Mouse (Mus musculus) CH12.LX (cell line): ENCODE measurements around the gene Gm29666. TPM values are rescaled to one million over a fixed set of nuclear protein-coding genes. Genes with fewer than 3 reads are reported as not detected.

Experiments
- DNase-seq: peaks from one replicate; pipeline ENCODE4 v3.0.0-alpha.2; 2013; ENCODE audit errors: extremely low read depth
- H3K27ac ChIP-seq: 2 replicates; pipeline ENCODE4 v1.5.1; 2012; ENCODE audit warnings: low read depth, mild to moderate bottlenecking, control low read depth, moderate library complexity; ENCODE audit not compliant: insufficient read depth
- H3K27me3 ChIP-seq: replicated peaks from 2 replicates; pipeline ENCODE3; 2012; ENCODE audit warnings: inconsistent platforms
- H3K36me3 ChIP-seq, 2 experiments: replicated peaks in 1 of 2; 2 replicates each; pipeline versions ENCODE3 to v1.6.1; 2012; ENCODE audit warnings: inconsistent platforms in 1 of 2, low read length in 1 of 2, mild to moderate bottlenecking in 1 of 2, mixed read lengths in 1 of 2, moderate library complexity in 1 of 2; ENCODE audit not compliant: control insufficient read depth in 1 of 2, insufficient read depth in 1 of 2
- H3K4me1 ChIP-seq, 2 experiments: 2 replicates each; pipeline ENCODE4 v1.6.1; 2012; ENCODE audit warnings: inconsistent platforms in 1 of 2, moderate library complexity in 1 of 2; ENCODE audit not compliant: insufficient read depth in 2 of 2, control insufficient read depth in 1 of 2
- H3K4me2 ChIP-seq: 2 replicates; pipeline ENCODE4 v1.6.1; 2012; ENCODE audit warnings: low read depth, mild to moderate bottlenecking, control low read depth; ENCODE audit not compliant: poor library complexity, insufficient read depth, severe bottlenecking
- H3K4me3 ChIP-seq, 3 experiments: fragments of 150-350 bp in 1 of 3; sonication (generic) in 1 of 3; replicated peaks in 1 of 3; 2 replicates each; pipeline versions ENCODE3 to v1.5.1; 2011 to 2012; ENCODE audit warnings: low read depth in 2 of 3, low read length in 2 of 3, mild to moderate bottlenecking in 2 of 3, moderate library complexity in 2 of 3, control low read depth in 1 of 3, improper control_type of control experiment in 1 of 3, inconsistent platforms in 1 of 3, mixed read lengths in 1 of 3; ENCODE audit not compliant: poor library complexity in 1 of 3
- H3K79me2 ChIP-seq: replicated peaks from 2 replicates; pipeline ENCODE4 v1.6.1; 2012; ENCODE audit warnings: mild to moderate bottlenecking, moderate library complexity; ENCODE audit not compliant: control insufficient read depth, poor library complexity, insufficient read depth, severe bottlenecking; ENCODE audit errors: extremely low read depth
- H3K9ac ChIP-seq: 2 replicates; pipeline ENCODE4 v1.6.1; 2012; ENCODE audit warnings: low read depth, mild to moderate bottlenecking, control low read depth, moderate library complexity; ENCODE audit not compliant: insufficient read depth
- H3K9me3 ChIP-seq: replicated peaks from 2 replicates; pipeline ENCODE3; 2012; ENCODE audit warnings: low read length, inconsistent platforms, mixed read lengths
- CHD1 ChIP-seq: IDR thresholded peaks from 2 replicates; pipeline ENCODE4 v1.6.1; 2012; ENCODE audit warnings: low read depth, low read length, improper control_type of control experiment, inconsistent platforms
- CHD2 ChIP-seq: IDR thresholded peaks from 2 replicates; pipeline ENCODE4 v1.6.1; 2011; ENCODE audit warnings: low read length, improper control_type of control experiment
- ETS1 ChIP-seq: conservative IDR thresholded peaks from 2 replicates; pipeline ENCODE4 v1.6.1; 2012; ENCODE audit warnings: low read depth, mild to moderate bottlenecking, inconsistent platforms, low read length, improper control_type of control experiment, moderate library complexity
- GABPA ChIP-seq: IDR thresholded peaks from 2 replicates; pipeline ENCODE4 v1.6.1; 2012; ENCODE audit warnings: low read depth, low read length, improper control_type of control experiment, inconsistent platforms; ENCODE audit not compliant: insufficient replicate concordance
- IRF4 ChIP-seq: IDR thresholded peaks from 2 replicates; pipeline ENCODE4 v1.6.1; 2014; ENCODE audit warnings: low read depth, mild to moderate bottlenecking, inconsistent platforms, low read length, improper control_type of control experiment
- MAFK ChIP-seq: IDR thresholded peaks from 2 replicates; pipeline ENCODE4 v1.6.1; 2011; ENCODE audit warnings: low read length, improper control_type of control experiment; ENCODE audit not compliant: insufficient replicate concordance
- MEF2A ChIP-seq: IDR thresholded peaks from 2 replicates; pipeline ENCODE4 v1.6.1; 2014; ENCODE audit warnings: low read depth, mild to moderate bottlenecking, inconsistent platforms, low read length, improper control_type of control experiment, borderline replicate concordance
- MXI1 ChIP-seq: IDR thresholded peaks from 2 replicates; pipeline ENCODE4 v1.6.1; 2011; ENCODE audit warnings: mild to moderate bottlenecking, low read depth, low read length, improper control_type of control experiment
- MYC ChIP-seq: IDR thresholded peaks from 2 replicates; pipeline ENCODE4 v1.6.1; 2011; ENCODE audit warnings: low read depth, mild to moderate bottlenecking, improper control_type of control experiment, low read length
- NELFE ChIP-seq: IDR thresholded peaks from 2 replicates; pipeline ENCODE4 v1.6.1; 2011; ENCODE audit warnings: low read depth, low read length, improper control_type of control experiment
- POLR2A ChIP-seq: IDR thresholded peaks from 2 replicates; pipeline ENCODE4 v1.6.1; 2011; ENCODE audit warnings: low read depth, mild to moderate bottlenecking, improper control_type of control experiment, low read length
- RAD21 ChIP-seq: IDR thresholded peaks from 2 replicates; pipeline ENCODE4 v1.6.1; 2011; ENCODE audit warnings: low read depth, mild to moderate bottlenecking, low read length, improper control_type of control experiment, moderate library complexity
- SMC3 ChIP-seq: IDR thresholded peaks from 2 replicates; pipeline ENCODE4 v1.6.1; 2011; ENCODE audit warnings: low read depth, low read length, improper control_type of control experiment
- TCF12 ChIP-seq: IDR thresholded peaks from 2 replicates; pipeline ENCODE4 v1.6.1; 2014; ENCODE audit warnings: low read depth, mild to moderate bottlenecking, inconsistent platforms, low read length, improper control_type of control experiment
- USF1 ChIP-seq: IDR thresholded peaks from 2 replicates; pipeline ENCODE4 v1.6.1; 2014; ENCODE audit warnings: low read depth, mild to moderate bottlenecking, inconsistent platforms, low read length, improper control_type of control experiment
- ZMIZ1 ChIP-seq: IDR thresholded peaks from 2 replicates; pipeline ENCODE4 v1.6.1; 2012; ENCODE audit warnings: low read depth, mild to moderate bottlenecking, inconsistent platforms, low read length, improper control_type of control experiment
- dilution Hi-C: fragments of 300-500 bp; cut with MboI; formaldehyde crosslinking; loops from 2 replicates; pipeline ENCODE4 v1.14.3; 2020; ENCODE audit warnings: low sequenced_read_pairs; ENCODE audit not compliant: extremely low pct_unique_long_range_greater_than_20kb, extremely low pct_ligation_motif_present
- in situ Hi-C: fragments of 300-500 bp; cut with MboI; formaldehyde crosslinking; loops from 3 replicates; pipeline ENCODE4 v1.14.3; 2019; ENCODE audit warnings: low sequenced_read_pairs, low pct_ligation_motif_present, low pct_unique_long_range_greater_than_20kb, mixed read lengths
- polyA plus RNA-seq: library from polyadenylated mRNA; unstranded; fragments of >175 nt; gene quantifications from 2 replicates; pipeline ENCODE4 v1.2.1, GENCODE M21; 2012; ENCODE audit warnings: low read depth; ENCODE audit not compliant: insufficient read length
- total RNA-seq, 2 experiments: library from RNA; depleted of rRNA; stranded (reverse); fragments of 300-350 nt in 1 of 2; fragments of >200 nt in 1 of 2; gene quantifications; 2 replicates each; pipeline ENCODE4 v1.2.3; 2012 to 2014

Gm29666 gene
- total and polyA plus RNA-seq, 3 experiments: 0.54 to 0.68 (median 0.64) TPM

DNA sequence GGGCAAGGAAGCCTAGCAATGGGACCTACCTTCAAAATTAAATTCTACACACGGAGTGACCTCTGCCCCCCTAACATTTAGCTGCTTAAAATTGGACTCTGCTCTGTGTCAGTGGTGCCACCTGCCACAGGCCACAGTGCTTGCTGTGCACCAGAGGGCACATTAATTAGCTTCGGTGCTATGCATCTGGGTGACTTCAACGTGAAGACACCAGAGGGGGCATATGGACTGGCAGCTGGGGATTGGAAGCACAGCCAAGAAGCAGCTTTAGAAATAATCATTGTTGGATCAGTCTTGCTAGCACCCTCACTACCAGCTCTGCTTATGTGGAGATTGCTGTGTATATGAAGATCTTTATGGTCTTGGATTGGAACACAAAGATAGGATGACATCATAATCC lies 6.6 kb downstream of the Gm29666 start:
- no peak overlapping the region for H3K27ac ChIP-seq
- H3K36me3 ChIP-seq: peaks cover 11 to 65% of the 10 kb centered on the region in 2 experiments
- dilution Hi-C loops (no loop called here), in situ Hi-C loops (no loop called here)
- no peaks in the 10 kb centered on the region for H3K27me3 ChIP-seq
- H3K9ac ChIP-seq: no peak overlapping the region
- H3K79me2 ChIP-seq: no peaks in the 10 kb centered on the region
- no peak overlapping the region for H3K4me2 ChIP-seq
- H3K4me3 ChIP-seq: no peak overlapping the region
- peaks cover 14% of the 10 kb centered on the region for H3K9me3 ChIP-seq
- TF ChIP-seq POLR2A (no peak), USF1 (no peak), GABPA (no peak), MEF2A (no peak), CHD1 (no peak), RAD21 (no peak), TCF12 (no peak)
- DNase-seq: no peak
- peaks cover 0 to 2% of the 10 kb centered on the region in 2 experiments; a peak in 1 of 4 replicates for H3K4me1 ChIP-seq

DNA sequence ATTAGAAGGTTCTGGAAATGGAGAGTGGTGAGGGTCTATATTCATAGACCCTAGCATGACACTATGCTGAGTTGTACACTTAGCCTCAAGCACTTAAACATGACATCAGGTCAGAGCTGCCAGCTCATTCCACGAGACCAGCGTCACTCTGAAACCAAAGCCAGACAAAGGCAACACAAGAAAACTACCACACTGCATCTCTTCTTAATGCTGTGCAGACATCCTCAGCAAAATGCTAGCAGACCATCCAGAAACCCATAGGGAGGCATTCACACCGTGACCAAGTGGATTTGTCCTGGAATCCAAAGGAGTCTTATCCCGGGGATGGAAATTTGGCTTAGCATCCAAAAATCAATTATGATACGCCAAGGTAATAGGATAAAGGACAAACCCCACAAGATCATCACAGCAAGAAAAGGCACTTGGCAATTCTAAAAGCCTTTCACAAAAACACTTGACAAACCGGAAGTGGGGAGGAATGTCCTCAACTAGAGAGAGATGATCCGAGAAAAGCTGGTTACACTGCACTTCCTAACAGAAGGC lies 15.9 kb downstream of the Gm29666 start:
- Histone ChIP-seq H3K79me2 (no peaks in the 10 kb centered on the region), H3K4me2 (no peak overlapping the region), H3K9ac (no peak overlapping the region), H3K36me3 (no peaks in the 10 kb centered on the region), H3K4me1 (no peaks in the 10 kb centered on the region), H3K4me3 (no peak overlapping the region), H3K27ac (no peak overlapping the region), H3K27me3 (no peaks in the 10 kb centered on the region), H3K9me3 (no peaks in the 10 kb centered on the region)
- no peak for DNase-seq
- TF ChIP-seq ETS1 (no peak), SMC3 (no peak), CHD1 (no peak), NELFE (no peak), ZMIZ1 (no peak), MAFK (no peak), MXI1 (no peak), CHD2 (no peak), MYC (no peak), RAD21 (no peak), IRF4 (no peak), TCF12 (no peak), MEF2A (no peak)
- dilution Hi-C loops (no loop called here), in situ Hi-C loops (no loop called here)
